Mouse (Mus musculus) ES-Bruce4 (cell line): ENCODE results near the gene Rgs16.

ENCODE experiments used
- CTCF ChIP-seq: IDR thresholded peaks from one replicate; pipeline ENCODE4 v1.8.1; 2011; ENCODE audit warnings: low read depth, low read length
- EP300 ChIP-seq: IDR thresholded peaks from 2 replicates; pipeline ENCODE4 v1.6.1; 2011; ENCODE audit warnings: low read depth, low read length; ENCODE audit not compliant: insufficient read depth
- POLR2A ChIP-seq: IDR thresholded peaks from one replicate; pipeline ENCODE4 v1.8.1; 2011; ENCODE audit warnings: low read length; ENCODE audit not compliant: insufficient read depth

GRCm38 (mm10) chr1:153692526-153692925, 47.6 kb upstream of the Rgs16 start:
- TF ChIP-seq CTCF (no peak), POLR2A (no peak), EP300 (no peak)
